Mouse (Mus musculus): ENCODE measurements around the gene Fam107b. TPM values are rescaled to one million over a fixed set of nuclear protein-coding genes. Genes with fewer than 3 reads are reported as not detected.
"Not testable (repeated sequence)": the region's sequence is repeated elsewhere in the genome, so short reads cannot be mapped to it uniquely, and the experiment has no call there.

The Fam107b gene
- polyA plus RNA-seq, 1 experiment from 2014 or later = 13.4 TPM

DNA sequence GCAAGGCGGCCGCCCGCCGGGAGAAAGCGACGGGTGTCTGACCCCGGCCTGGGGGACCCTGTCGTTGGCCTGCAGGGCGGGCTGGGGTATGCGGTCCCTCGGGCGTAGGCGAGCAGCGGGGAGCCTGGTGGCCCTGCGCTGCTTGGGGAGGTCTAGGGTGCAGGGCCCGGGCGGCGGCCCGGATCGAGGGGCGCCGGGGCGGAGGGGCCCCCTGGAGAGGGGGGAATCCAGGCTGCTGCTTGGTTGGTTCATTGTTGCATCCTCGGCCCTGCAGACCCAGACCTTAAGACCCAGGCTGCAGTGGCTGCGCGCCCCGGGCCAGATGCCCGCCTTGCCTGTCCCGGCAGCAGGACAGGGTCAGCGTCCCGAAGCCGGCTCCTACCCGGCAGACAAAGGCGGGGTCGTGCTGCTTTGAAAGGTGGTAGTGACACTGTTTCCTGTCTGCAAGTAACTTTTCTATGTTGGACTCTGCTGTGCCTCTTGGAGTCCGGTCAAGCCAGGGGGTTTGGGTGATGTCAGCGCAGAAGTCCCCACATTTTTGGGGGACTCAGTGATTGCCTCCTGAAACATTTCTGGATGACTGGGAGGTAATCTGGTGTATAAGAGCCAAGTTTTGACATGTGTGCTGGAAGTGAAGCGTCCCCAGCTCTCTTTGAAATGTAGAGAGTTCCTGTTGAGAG, 143.5 kb downstream of the Fam107b start:
- ATAC-seq (ENCODE audit: low read depth) = peak; percentile 50
- H3K4me3 ChIP-seq (replicated peaks) = peak overlapping the region; percentile 77
- WGBS (ENCODE audit: insufficient replicate concordance) = 2% methylated on average over 38 of the region's 38 CpGs
- H3K4me2 ChIP-seq = peak overlapping the region; percentile 99
- peaks cover 62% of the 10 kb centered on the region for H3K4me1 ChIP-seq (replicated peaks)
- no peaks in the 10 kb centered on the region for H3K36me3 ChIP-seq
- no peak for DNase-seq
- peak overlapping the region; percentile 53; the same call in 1 of the 2 replicates for H3K27ac ChIP-seq
- peak overlapping the region; percentile 86 for H3K9ac ChIP-seq
- H3K9me3 ChIP-seq (replicated peaks) = no peaks in the 10 kb centered on the region
- peaks cover 9% of the 10 kb centered on the region for H3K27me3 ChIP-seq

DNA sequence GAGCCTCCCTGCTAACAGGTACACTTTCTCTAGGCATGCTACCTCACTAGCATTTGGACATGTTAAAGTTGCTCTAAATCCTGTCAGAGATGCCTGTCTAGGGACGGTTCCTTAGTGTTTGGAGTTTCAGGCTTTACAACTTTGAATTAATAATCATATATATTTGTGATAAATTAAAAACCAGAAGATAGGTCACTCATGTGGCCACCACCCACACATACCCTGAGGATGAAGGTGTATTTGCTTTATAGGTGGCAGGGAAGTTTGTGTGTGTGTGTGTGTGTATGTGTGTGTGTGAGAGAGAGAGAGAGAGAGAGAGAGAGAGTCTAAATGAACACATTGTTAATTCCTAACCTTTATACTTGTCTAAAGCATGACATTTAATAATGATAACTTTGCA, 144.2 kb downstream of the Fam107b start:
- peaks cover 60% of the 10 kb centered on the region for H3K4me1 ChIP-seq (replicated peaks)
- H3K4me2 ChIP-seq = peak overlapping the region; percentile 99
- peak overlapping the region; percentile 77 for H3K4me3 ChIP-seq (replicated peaks)
- no peak overlapping the region for H3K27ac ChIP-seq
- ATAC-seq (ENCODE audit: low read depth) (no peak), DNase-seq (no peak)
- H3K9me3 ChIP-seq (replicated peaks) = no peaks in the 10 kb centered on the region
- WGBS (ENCODE audit: insufficient replicate concordance) = 23% methylated on average over 1 of the region's 1 CpGs
- peak overlapping the region; percentile 86 for H3K9ac ChIP-seq
- H3K36me3 ChIP-seq = no peaks in the 10 kb centered on the region
- H3K27me3 ChIP-seq = peaks cover 9% of the 10 kb centered on the region

DNA sequence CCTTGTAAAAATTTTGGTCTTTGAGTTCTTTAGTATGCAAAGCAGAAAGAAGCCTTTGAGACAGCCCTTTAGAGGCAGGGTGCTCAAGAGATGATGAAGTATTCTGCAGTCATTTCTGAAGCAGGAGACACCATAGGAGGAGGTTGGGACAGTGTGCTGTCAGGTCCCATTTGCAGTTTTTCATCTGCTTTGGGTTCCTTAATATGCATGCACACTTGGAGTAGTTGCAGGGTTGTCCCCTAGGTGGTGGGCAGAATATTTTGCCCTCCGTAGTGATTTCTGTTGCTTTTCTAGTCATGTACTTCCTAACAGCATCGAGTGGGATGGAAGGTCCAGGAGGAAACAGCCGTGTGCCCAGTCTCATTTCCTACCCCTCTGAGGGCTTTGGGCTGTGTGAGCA, 145.1 kb downstream of the Fam107b start:
- Histone ChIP-seq H3K4me1 (replicated peaks) (peaks cover 59% of the 10 kb centered on the region), H3K9ac (no peak overlapping the region)

DNA sequence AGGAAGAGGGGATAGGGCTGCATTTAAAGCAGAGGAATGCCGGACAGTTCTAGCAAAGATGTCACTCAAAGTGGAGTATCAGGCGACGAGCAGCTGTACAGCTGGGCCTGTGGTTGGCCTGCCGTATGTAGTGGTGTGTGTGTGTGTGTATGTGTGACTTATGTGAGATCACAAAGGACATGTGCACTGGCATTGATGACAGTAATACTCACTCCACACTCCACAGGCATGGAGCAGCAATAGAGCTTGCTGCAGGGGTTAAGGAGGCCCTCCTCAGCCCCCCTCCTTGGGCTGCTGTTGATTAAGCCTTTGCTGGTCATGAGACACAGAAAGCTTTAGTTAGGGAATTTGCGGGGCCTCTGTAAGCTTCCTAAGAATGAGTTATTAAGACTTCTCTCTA, 147.0 kb downstream of the Fam107b start:
- Histone ChIP-seq H3K27me3 (peaks cover 9% of the 10 kb centered on the region), H3K9me3 (replicated peaks) (no peaks in the 10 kb centered on the region), H3K4me2 (peak overlapping the region; percentile 41; the same call in 1 of the 2 replicates), H3K4me1 (replicated peaks) (peaks cover 71% of the 10 kb centered on the region), H3K27ac (no peak overlapping the region), H3K36me3 (no peaks in the 10 kb centered on the region), H3K4me3 (replicated peaks) (no peak overlapping the region), H3K9ac (no peak overlapping the region; the same call in 1 of the 2 replicates)
- ATAC-seq (ENCODE audit: low read depth) (no peak), DNase-seq (no peak)
- 34% methylated on average over 5 of the region's 5 CpGs for WGBS (ENCODE audit: insufficient replicate concordance)

More for the DNA sequence above, 145.1 kb downstream of the Fam107b start:
- Histone ChIP-seq H3K4me2 (peak overlapping the region; percentile 41), H3K36me3 (no peaks in the 10 kb centered on the region), H3K9me3 (replicated peaks) (no peaks in the 10 kb centered on the region), H3K4me3 (replicated peaks) (peak overlapping the region; percentile 15; the same call in 1 of the 2 replicates), H3K27ac (no peak overlapping the region), H3K27me3 (peaks cover 9% of the 10 kb centered on the region)
- DNase-seq = no peak
- 18% methylated on average over 3 of the region's 3 CpGs for WGBS (ENCODE audit: insufficient replicate concordance)
- no peak for ATAC-seq (ENCODE audit: low read depth)

DNA sequence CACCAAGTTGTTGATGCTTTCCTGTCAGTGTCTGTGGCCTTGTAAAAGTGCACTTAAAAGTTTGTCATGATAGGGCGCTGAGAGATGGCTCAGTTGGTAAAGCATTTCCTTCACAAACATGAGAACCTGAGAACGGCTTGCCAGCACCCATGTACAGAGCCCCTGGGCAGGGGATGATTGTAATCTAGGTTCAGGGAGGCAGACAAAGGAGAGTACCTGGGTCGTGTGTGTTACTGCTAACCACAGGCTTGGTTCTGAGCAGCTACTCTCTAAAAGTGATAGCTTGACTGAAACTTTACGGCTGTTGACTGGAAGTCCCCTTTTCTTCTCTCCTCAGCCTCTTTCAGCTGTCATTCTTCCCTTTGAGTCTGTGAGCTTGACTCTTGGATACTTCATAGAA, 147.6 kb downstream of the Fam107b start:
- DNase-seq = no peak
- Histone ChIP-seq H3K9ac (no peak overlapping the region), H3K4me3 (replicated peaks) (no peak overlapping the region), H3K9me3 (replicated peaks) (no peaks in the 10 kb centered on the region), H3K4me2 (no peak overlapping the region), H3K4me1 (replicated peaks) (peaks cover 67% of the 10 kb centered on the region), H3K27ac (no peak overlapping the region), H3K36me3 (no peaks in the 10 kb centered on the region), H3K27me3 (peaks cover 9% of the 10 kb centered on the region)
- no peak for ATAC-seq (ENCODE audit: low read depth)
- WGBS (ENCODE audit: insufficient replicate concordance) = 42% methylated on average over 4 of the region's 4 CpGs

DNA sequence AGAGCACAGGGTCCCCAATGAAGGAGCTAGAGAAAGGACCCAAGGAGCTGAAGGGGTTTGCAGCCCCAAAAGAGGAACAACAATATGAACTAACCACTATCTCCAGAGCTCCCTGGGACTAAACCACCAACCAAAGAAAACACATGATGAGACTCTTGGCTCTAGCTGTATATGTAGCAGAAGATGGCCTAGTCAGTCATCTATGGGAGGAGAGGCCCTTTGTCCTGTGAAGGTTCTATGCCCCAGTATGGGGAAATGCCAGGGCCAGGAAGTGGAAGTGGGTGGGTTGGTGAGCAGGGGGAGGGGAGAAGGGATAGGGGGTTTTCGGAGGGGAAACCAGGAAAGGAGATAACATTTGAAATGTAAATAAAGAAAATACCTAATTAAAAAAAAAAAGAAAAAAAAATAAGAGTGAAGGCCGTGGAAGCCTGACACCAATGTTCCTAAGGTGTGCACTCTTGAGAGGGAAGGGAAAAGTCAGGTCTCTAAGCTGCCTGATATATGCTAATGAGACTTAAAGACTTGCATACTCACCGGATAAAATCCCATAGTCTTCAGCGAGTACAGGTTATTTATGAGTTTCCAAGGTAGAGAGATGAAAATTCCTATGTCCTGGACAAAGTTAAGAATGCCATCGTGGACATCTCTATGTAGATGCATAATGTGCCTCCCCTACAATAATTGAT, 149.3 kb downstream of the Fam107b start:
- 35% methylated on average over 5 of the region's 5 CpGs for WGBS (ENCODE audit: insufficient replicate concordance)
- DNase-seq; ATAC-seq (ENCODE audit: low read depth); H3K4me3 ChIP-seq (replicated peaks); H3K27me3 ChIP-seq; H3K9ac ChIP-seq; H3K36me3 ChIP-seq; H3K27ac ChIP-seq; H3K9me3 ChIP-seq (replicated peaks); H3K4me2 ChIP-seq: not testable (repeated sequence)
- H3K4me1 ChIP-seq (replicated peaks) = peaks cover 51% of the 10 kb centered on the region

DNA sequence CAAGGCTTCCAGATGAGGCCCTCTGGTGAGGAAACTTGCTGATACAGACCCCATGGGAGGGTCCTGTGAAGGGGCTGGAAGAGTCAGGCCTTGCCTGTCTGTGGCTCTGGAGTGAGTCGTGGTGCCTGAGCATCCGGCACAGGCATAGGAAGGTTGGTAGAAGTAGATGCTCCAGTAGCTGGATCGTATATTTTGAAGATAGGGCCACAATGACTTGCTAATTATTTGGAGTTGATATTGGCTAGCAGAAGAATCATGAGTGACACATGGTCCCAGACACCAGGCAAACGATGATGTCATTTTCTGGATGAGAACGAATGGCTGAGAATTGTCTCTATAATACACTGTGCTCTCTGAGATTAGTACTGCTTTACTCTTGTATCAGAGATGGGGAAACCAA, 150.8 kb downstream of the Fam107b start:
- no peak overlapping the region for H3K27ac ChIP-seq

DNA sequence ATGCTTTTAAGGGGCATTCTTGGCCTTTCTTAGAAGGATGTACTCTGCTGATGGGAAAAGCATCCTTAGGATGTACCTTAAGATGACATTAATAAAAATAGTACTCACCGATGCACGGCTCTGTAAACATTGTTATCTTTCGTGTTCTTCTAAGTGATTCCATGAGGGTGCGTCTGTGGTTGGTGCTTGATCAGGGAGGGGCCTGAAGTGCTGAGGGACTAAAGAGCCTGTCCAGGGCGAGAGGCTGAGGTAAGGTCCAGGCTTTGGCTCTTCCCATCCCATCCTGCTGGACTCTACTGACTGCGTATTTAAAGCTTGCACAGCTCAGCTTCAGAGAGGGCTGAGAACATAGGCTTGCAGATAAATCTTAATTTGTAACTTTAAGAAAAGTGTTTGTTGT, 151.7 kb downstream of the Fam107b start:
- no peaks in the 10 kb centered on the region for H3K36me3 ChIP-seq
- H3K27me3 ChIP-seq = no peaks in the 10 kb centered on the region
- H3K4me3 ChIP-seq (replicated peaks) = no peak overlapping the region
- H3K9ac ChIP-seq = no peak overlapping the region
- H3K4me1 ChIP-seq (replicated peaks) = peaks cover 49% of the 10 kb centered on the region
- H3K27ac ChIP-seq = no peak overlapping the region
- DNase-seq (no peak), ATAC-seq (ENCODE audit: low read depth) (no peak)
- H3K9me3 ChIP-seq (replicated peaks) = no peaks in the 10 kb centered on the region
- H3K4me2 ChIP-seq = no peak overlapping the region
- 20% methylated on average over 6 of the region's 6 CpGs for WGBS (ENCODE audit: insufficient replicate concordance)

More for the DNA sequence above, 150.8 kb downstream of the Fam107b start:
- H3K9ac ChIP-seq = no peak overlapping the region
- no peaks in the 10 kb centered on the region for H3K36me3 ChIP-seq
- no peaks in the 10 kb centered on the region for H3K27me3 ChIP-seq
- WGBS (ENCODE audit: insufficient replicate concordance) = 66% methylated on average over 5 of the region's 5 CpGs
- H3K9me3 ChIP-seq (replicated peaks) = no peaks in the 10 kb centered on the region
- ATAC-seq (ENCODE audit: low read depth) = no peak
- H3K4me1 ChIP-seq (replicated peaks) = peaks cover 44% of the 10 kb centered on the region
- DNase-seq = no peak
- no peak overlapping the region for H3K4me3 ChIP-seq (replicated peaks)
- H3K4me2 ChIP-seq = no peak overlapping the region

DNA sequence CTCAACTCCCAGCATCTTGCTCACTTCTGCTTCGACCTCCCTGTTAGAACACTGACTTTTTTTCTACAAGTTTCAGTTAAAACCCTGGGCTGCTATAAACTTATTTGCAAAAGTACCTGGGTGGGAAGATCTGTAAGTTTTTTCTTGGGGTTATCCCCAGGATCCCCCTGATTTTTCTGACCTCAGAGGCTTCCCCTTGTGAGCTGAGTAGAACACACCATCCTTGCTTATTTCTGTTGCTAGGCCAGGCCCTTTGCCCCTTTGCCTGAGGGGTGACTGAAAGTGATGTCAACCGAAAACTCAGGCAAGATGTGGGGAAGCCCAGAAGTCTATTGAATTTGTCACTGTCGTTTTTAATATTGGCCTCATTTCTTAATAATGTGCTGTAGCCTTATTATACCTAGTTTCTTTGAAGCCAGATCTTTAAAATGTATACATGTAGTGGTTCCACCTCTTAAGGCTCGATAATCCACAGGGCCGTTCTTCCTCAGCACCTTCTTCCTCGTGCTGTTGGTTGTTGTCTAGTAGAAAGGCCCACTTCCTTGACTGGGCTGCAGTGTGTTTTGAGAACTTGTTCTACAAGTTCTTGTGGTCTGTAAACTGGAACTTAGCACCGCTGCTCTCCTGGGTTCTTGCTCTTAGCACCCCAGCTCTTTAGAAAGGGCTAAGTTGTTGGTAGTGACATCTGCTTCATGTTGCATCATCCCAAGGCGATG, 153.3 kb downstream of the Fam107b start:
- ATAC-seq (ENCODE audit: low read depth) (no peak), DNase-seq (no peak)
- H3K9ac ChIP-seq = no peak overlapping the region
- no peaks in the 10 kb centered on the region for H3K36me3 ChIP-seq
- H3K4me2 ChIP-seq = no peak overlapping the region
- H3K27ac ChIP-seq = no peak overlapping the region
- no peaks in the 10 kb centered on the region for H3K27me3 ChIP-seq
- H3K9me3 ChIP-seq (replicated peaks) = no peaks in the 10 kb centered on the region
- 47% methylated on average over 8 of the region's 8 CpGs for WGBS (ENCODE audit: insufficient replicate concordance)
- peaks cover 45% of the 10 kb centered on the region for H3K4me1 ChIP-seq (replicated peaks)
- H3K4me3 ChIP-seq (replicated peaks) = no peak overlapping the region

DNA sequence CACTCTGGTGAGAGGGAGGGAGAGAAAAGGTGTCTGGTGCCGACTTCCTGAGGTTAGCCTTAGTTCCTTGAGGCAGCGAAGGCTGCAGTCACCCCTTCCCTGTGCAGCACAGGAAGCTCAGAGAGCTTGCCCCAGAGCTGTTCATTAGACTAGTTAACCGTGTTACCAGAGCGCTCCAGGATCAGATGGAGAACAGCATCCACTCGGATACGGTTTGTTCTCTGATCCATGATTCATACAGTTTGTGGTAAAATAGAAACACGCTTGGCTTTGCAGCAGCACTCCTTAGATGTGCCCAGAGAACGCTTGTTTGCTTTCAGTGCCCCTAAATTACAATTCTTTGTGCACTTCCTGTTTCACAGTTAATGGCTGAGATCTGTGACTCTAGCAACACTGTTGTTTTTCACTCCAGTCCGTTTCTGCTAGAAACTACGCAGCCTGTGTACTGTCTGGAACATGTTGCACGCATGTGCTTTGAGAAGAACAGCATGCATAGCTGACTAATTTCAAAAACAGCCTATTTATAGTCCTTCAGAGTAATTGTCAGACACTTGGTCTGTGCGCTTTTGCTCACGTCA, 156.3 kb downstream of the Fam107b start:
- peak overlapping the region; percentile 2; the same call in 1 of the 2 replicates for H3K4me2 ChIP-seq
- H3K9ac ChIP-seq = no peak overlapping the region
- H3K9me3 ChIP-seq (replicated peaks) = no peaks in the 10 kb centered on the region
- DNase-seq = no peak
- H3K4me3 ChIP-seq (replicated peaks) = no peak overlapping the region
- peaks cover 45% of the 10 kb centered on the region for H3K4me1 ChIP-seq (replicated peaks)
- ATAC-seq (ENCODE audit: low read depth) = no peak
- no peaks in the 10 kb centered on the region for H3K36me3 ChIP-seq
- H3K27me3 ChIP-seq = no peaks in the 10 kb centered on the region
- H3K27ac ChIP-seq = no peak overlapping the region
- 42% methylated on average over 13 of the region's 13 CpGs for WGBS (ENCODE audit: insufficient replicate concordance)

All from liver, embryonic 13.5 days (tissue).